Mouse (Mus musculus) cerebellum, postnatal 36 days (tissue): Measurements from ENCODE around the gene Esp1.
"Not testable (repeated sequence)": the region's sequence is repeated elsewhere in the genome, so short reads cannot be mapped to it uniquely, and the experiment has no call there.

Source experiments
- DNase-seq, 2 experiments: peaks; one replicate each; pipeline ENCODE4 v3.0.0; 2021 to 2022; ENCODE audit warnings: mixed read lengths in 2 of 2

The Esp1 gene

GRCm38 (mm10) chr17:40726820-40727219, at the start of gene Esp1:
TSS of gene Esp1 (plus strand) at chr17:40727120.
- DNase-seq, result no peak

DNA sequence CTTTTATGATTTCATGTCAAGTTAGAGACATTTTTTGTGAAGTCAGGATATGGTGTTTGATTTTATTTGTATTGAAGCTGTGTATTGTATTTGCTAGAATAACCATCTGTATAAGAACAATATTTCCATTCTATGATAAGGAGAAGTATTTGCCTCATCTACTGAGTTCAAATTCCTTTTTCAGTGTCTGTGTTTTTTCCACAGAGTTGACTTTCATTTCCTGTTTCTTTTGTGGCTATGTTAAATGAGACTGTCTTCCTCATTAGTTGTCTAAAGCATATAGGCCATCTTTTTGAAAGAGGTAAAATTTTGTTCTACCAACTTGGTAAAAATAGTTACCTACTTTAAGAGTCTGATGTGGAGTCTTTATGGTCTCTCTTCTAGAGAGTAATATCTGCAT, 10.6 kb upstream of the Esp1 start:
- no peak for DNase-seq

DNA sequence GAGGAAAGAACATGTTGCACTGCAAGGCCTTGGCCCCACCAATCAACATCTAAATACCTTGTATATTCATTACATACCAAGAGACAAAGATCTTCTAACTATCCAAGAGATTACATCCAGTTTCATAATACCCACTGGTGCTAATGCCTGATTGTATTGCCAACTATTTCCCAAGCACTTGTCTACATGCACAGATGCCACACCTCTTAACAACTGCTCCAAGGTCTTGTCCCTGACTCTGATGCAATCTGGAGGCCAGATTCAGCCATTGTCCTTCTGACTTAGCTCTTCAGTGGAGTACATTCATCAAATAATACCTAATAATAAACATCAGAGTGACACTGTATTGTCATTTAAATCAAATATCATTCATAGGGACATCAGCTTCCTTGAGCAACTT, 9.9 kb upstream of the Esp1 start:
- DNase-seq, result not testable (repeated sequence)

DNA sequence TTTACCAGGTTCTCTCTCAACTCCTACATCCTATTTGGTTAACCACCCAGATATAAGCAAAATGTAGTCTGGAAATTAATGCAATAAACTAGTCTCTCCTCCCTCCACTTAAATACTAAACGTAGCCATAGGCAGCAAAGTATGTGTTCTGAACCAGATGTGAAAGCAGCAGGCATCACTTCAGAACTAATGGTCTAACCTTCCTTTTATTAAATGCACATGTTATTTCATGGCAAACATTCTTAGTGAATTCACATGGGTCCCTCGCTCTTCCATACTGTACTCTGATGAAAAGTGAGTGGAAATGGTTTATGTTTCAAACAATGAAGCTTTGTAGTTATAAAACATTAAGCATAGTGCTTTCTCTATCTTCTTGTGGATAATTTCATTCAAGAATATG, 4.4 kb downstream of the Esp1 start:
- no peak for DNase-seq

DNA sequence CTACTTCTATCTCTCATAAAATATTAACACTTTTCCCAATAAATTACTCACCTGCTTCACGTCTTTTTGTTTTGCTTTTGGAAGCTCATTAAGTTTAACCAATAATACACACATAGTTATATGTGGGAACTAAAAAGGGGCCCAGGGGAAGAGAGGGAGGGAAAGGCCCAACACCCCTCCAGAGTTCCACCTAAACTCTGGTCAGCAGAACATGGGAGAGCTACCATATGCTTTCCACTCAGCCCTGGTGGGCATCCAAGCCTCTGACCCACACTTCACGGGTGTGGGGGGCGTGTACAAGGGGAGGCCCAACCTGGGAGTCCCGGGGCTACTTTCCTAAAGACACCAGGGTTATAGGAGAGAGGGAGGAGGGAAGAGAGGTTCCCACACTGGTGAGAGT, 4.8 kb downstream of the Esp1 start:
- DNase-seq, result no peak

DNA sequence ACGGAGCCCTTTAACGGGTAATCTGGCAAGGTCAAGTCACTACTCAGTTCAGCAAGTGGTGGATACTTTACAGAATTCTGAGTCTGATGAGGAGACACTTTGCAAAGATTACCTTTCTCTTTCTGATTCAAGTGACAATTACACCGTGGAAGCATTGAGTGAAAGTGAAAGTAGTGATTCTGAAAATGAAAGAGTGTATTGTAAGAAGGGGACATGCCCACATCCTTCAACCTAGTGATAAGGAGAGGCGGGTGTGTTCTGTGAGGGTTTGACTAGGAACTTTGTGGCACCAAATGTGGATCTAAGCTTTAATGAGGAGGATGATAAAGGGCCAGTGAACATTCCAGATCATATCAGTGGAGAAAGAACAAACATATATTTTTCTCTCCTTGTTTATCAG, 36.7 kb downstream of the Esp1 start:
- DNase-seq, result no peak

GRCm38 (mm10) chr17:40767120-40767519, 40.2 kb downstream of the Esp1 start:
- no peak for DNase-seq
